Mouse (Mus musculus): ENCODE results near the gene Iqcd. TPM values are rescaled to one million over a fixed set of nuclear protein-coding genes. Genes with fewer than 3 reads are reported as not detected.

Iqcd gene
- polyA plus RNA-seq, 1 experiment from 2014 or later: 1.5 TPM

DNA sequence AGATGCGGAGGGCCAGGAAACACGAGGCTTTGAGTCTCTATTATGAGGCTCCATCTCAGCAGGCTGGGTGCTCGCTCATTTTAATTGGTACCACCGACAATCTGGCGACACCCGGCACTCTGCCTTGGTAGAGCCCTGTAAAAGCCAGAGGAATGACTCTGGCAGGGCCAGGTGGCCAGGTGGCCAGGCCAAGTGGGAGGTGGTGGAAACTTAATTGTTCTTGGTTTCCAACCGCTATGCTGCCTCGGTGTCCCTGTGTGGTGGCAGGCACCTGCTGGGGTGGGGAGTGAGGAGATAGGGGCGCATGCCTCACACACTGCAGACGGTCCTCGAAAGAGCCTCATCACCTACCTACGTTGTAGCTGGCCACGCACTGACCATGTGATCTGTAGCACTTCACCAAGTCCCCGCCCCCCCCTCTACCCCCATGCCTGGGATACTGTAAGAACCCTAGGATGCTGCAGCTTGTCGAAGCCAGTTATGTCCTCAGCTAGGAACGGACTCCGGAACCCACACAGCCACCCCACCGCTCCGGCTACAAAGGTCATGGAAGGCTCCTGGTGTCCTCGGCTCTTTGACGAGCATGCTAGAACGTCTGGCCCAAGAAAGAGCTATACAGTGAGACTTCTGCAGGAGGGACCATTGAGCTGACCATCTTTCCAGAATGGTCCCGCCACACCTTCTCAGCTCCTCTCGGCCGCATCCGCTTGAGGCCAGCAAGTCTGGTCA, 8.8 kb upstream of the Iqcd start:
- H3K27ac ChIP-seq (ENCODE audit: low read length): peak overlapping the region; percentile 92

DNA sequence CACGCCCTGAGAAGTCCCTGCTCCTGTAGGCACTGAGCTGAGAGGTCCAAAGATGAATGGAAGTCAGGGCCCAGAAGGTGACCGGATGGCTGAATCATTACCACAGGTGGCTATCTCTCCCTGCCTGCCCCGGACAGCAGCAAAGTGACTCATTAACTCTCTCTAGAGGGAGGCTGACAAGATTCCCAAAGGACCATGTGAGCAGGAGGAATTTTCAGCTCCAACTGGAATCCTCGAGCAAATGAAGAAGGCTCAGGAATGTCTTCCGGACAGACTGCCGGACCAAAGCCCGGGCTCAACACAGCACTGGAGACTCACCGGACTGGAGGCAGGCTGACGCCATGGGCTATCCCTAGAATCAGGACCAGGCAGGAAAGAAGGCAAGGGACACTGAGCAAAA, 6.8 kb upstream of the Iqcd start:
- WGBS: 69% methylated on average over 9 of the region's 9 CpGs
- Histone ChIP-seq H3K4me2 (replicated peaks; ENCODE audit: low read depth, low read length) (no peak overlapping the region), H3K4me3 (ENCODE audit: low read length) (no peak overlapping the region), H3K36me3 (ENCODE audit: insufficient read depth, low read length) (peaks cover 18% of the 10 kb centered on the region), H3K9me3 (ENCODE audit: low read length) (no peaks in the 10 kb centered on the region), H3K27ac (ENCODE audit: low read length) (peak overlapping the region; percentile 68), H3K9ac (replicated peaks; ENCODE audit: low read length) (no peak overlapping the region), H3K27me3 (ENCODE audit: insufficient read depth, low read length) (no peaks in the 10 kb centered on the region), H3K4me1 (ENCODE audit: insufficient read depth, low read length) (peaks cover 56% of the 10 kb centered on the region)
- no peak for ATAC-seq (ENCODE audit: low FRiP score, low TSS enrichment)

More for the DNA sequence above, 8.8 kb upstream of the Iqcd start:
- H3K4me3 ChIP-seq (ENCODE audit: low read length): peak overlapping the region; percentile 21
- ATAC-seq (ENCODE audit: low FRiP score, low TSS enrichment): no peak
- peaks cover 52% of the 10 kb centered on the region for H3K4me1 ChIP-seq (ENCODE audit: insufficient read depth, low read length)
- 74% methylated on average over 26 of the region's 26 CpGs for WGBS
- H3K9ac ChIP-seq (replicated peaks; ENCODE audit: low read length): peak overlapping the region; percentile 33
- H3K9me3 ChIP-seq (ENCODE audit: low read length): no peaks in the 10 kb centered on the region
- peaks cover 17% of the 10 kb centered on the region for H3K36me3 ChIP-seq (ENCODE audit: insufficient read depth, low read length)
- H3K27me3 ChIP-seq (ENCODE audit: insufficient read depth, low read length): no peaks in the 10 kb centered on the region
- H3K4me2 ChIP-seq (replicated peaks; ENCODE audit: low read depth, low read length): peak overlapping the region; percentile 42

DNA sequence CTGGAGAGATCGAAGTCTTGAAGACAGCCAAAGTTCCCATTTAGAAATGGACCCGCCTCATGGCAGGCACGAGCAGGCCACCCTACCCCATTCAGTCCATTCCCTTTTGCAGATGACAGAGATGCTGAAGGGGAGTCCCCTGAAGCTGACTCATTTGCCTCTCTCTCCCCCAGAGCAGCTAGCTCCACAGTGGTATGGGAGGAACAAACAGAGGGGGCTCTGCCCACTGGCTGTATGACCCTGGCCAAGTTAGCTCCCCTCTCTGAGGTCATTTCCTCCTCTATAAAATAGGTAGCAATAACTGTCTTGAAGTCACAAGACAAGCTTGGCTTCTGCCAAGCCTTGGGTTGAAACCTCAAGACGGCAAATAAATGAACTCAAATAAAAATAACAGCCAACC, 5.3 kb upstream of the Iqcd start:
- Histone ChIP-seq H3K9me3 (ENCODE audit: low read length) (no peaks in the 10 kb centered on the region), H3K27me3 (ENCODE audit: insufficient read depth, low read length) (no peaks in the 10 kb centered on the region), H3K27ac (ENCODE audit: low read length) (no peak overlapping the region), H3K4me3 (ENCODE audit: low read length) (no peak overlapping the region), H3K4me2 (replicated peaks; ENCODE audit: low read depth, low read length) (no peak overlapping the region), H3K9ac (replicated peaks; ENCODE audit: low read length) (no peak overlapping the region), H3K4me1 (ENCODE audit: insufficient read depth, low read length) (peaks cover 54% of the 10 kb centered on the region), H3K36me3 (ENCODE audit: insufficient read depth, low read length) (peaks cover 18% of the 10 kb centered on the region)
- 82% methylated on average over 4 of the region's 4 CpGs for WGBS
- ATAC-seq (ENCODE audit: low FRiP score, low TSS enrichment): no peak

DNA sequence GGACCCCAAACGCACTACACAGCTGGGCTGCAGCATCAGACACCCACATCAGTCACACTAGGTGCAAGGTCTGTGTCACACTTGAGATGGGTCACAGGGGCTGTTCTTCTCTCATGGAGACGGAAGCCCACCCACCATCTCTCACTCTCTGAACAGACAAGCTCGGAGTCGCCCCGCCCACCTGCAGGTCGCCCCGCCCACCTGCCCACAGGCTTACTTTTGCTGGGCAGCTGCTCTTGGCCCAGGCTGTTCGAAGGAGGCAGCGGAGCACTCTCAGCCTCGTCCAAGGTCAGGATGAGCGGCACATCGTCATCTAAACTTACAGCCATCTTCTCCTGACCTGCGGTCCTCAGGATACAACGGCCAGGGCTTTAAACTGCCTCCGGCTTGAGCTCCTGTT, 3.8 kb upstream of the Iqcd start:
- Histone ChIP-seq H3K9ac (replicated peaks; ENCODE audit: low read length) (no peak overlapping the region), H3K36me3 (ENCODE audit: insufficient read depth, low read length) (peaks cover 18% of the 10 kb centered on the region), H3K27ac (ENCODE audit: low read length) (no peak overlapping the region), H3K27me3 (ENCODE audit: insufficient read depth, low read length) (no peaks in the 10 kb centered on the region), H3K4me2 (replicated peaks; ENCODE audit: low read depth, low read length) (no peak overlapping the region), H3K4me3 (ENCODE audit: low read length) (no peak overlapping the region), H3K4me1 (ENCODE audit: insufficient read depth, low read length) (peaks cover 44% of the 10 kb centered on the region), H3K9me3 (ENCODE audit: low read length) (no peaks in the 10 kb centered on the region)
- 44% methylated on average over 15 of the region's 15 CpGs for WGBS
- no peak for ATAC-seq (ENCODE audit: low FRiP score, low TSS enrichment)

DNA sequence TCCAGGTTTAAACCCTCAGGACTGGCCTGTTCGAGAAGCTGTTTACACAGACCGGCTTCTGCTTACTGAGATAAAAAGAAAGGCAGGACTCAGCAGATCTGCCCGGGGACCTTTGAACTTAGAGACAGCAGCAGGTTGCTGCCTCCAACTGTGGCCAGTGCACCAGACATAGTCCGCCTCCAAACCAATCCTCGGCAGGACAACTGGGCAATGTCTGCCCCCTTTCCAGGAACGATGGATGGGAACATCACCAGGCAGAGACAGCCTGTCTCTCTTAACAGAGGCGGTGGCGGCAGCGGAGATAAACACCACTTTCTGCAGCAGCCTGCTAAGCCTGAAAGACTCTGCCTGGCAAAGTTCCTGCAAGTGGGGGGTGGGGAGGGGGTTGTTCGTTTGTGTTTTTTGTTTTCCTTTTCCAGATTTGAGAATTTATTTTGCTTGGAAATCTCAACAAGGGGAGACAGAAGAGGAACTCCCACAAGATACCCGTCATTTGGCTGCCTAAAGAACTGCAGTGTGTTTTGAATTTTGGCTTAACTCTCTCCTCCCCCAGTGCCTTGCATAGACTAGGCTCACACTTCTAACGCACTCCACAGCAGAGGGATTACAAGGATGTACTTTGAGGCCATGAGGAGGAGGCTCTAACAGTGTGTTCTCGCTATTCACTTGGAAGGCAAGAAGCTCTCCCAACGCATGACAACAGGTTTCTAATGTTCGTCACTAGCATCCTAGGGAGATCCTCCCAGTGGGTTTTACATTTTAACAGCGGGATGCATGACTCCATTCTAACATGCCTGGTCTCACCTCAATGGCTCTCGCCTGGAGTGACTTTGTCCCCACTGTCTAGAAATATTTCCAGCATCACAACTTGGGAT, 1.8 kb upstream of the Iqcd start:
- no peak for ATAC-seq (ENCODE audit: low FRiP score, low TSS enrichment)
- Histone ChIP-seq H3K9me3 (ENCODE audit: low read length) (no peaks in the 10 kb centered on the region), H3K36me3 (ENCODE audit: insufficient read depth, low read length) (peaks cover 17% of the 10 kb centered on the region), H3K4me1 (ENCODE audit: insufficient read depth, low read length) (peaks cover 26% of the 10 kb centered on the region), H3K9ac (replicated peaks; ENCODE audit: low read length) (peak overlapping the region; percentile 86), H3K4me3 (ENCODE audit: low read length) (peak overlapping the region; percentile 82), H3K4me2 (replicated peaks; ENCODE audit: low read depth, low read length) (peak overlapping the region; percentile 93), H3K27me3 (ENCODE audit: insufficient read depth, low read length) (no peaks in the 10 kb centered on the region), H3K27ac (ENCODE audit: low read length) (peak overlapping the region; percentile 31)
- 10% methylated on average over 17 of the region's 17 CpGs for WGBS

DNA sequence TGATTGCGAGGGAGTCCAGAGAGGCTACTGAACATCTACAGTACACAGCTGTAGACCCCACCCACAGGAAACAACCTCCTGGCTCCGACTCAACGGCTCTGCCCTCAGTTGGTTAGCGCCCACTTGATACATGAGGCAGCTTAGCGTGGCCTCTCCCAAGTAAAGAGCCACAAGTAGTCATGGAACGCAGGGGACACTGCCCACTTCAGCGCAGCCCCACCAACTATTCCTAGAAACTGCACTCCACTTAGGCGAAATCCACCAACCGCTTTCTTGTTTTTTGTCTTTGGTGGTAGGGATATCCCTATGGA, 1.2 kb upstream of the Iqcd start:
- H3K4me1 ChIP-seq (ENCODE audit: insufficient read depth, low read length): peaks cover 25% of the 10 kb centered on the region
- H3K27me3 ChIP-seq (ENCODE audit: insufficient read depth, low read length): no peaks in the 10 kb centered on the region
- peak overlapping the region; percentile 31 for H3K27ac ChIP-seq (ENCODE audit: low read length)
- ATAC-seq (ENCODE audit: low FRiP score, low TSS enrichment): no peak
- peak overlapping the region; percentile 82 for H3K4me3 ChIP-seq (ENCODE audit: low read length)
- WGBS: 18% methylated on average over 9 of the region's 9 CpGs
- peaks cover 14% of the 10 kb centered on the region; the same call in 1 of the 2 replicates for H3K36me3 ChIP-seq (ENCODE audit: insufficient read depth, low read length)
- peak overlapping the region; percentile 86 for H3K9ac ChIP-seq (replicated peaks; ENCODE audit: low read length)
- H3K4me2 ChIP-seq (replicated peaks; ENCODE audit: low read depth, low read length): peak overlapping the region; percentile 93
- H3K9me3 ChIP-seq (ENCODE audit: low read length): no peaks in the 10 kb centered on the region

DNA sequence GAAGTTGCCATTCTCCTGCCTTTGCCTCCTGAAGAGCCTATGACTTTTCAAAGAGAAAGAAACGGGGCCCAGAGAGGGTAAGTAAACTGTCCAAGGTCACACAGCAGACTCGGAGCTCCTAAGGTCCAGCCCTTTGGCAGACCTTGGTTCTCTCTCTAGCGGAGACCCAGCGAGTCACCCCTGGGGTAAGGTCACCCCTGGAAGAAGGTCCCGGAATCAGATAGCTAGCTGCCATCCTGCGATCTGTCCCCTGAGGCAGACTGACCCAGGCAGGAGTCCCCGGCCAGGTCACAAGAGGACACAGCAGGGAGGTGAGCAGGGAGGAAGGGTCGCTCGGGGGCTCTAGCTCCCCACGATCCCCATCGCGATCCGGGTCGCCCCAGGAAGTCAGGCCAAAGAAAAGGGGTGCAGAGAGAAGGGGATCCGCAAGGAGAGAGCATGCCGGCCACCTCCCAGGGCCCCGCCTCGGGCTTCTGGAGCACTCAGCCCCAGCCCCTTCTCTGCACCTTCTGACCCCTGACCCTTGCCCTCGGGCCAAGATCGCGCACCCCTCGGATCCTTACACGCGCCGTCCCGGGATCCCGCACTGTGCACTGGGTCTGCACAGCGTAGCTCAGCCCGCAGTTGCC, 762 bp upstream of the Iqcd start:
- Histone ChIP-seq H3K4me2 (replicated peaks; ENCODE audit: low read depth, low read length) (peak overlapping the region; percentile 93), H3K4me3 (ENCODE audit: low read length) (peak overlapping the region; percentile 82), H3K9ac (replicated peaks; ENCODE audit: low read length) (peak overlapping the region; percentile 86), H3K9me3 (ENCODE audit: low read length) (no peaks in the 10 kb centered on the region), H3K4me1 (ENCODE audit: insufficient read depth, low read length) (peaks cover 25% of the 10 kb centered on the region), H3K36me3 (ENCODE audit: insufficient read depth, low read length) (peaks cover 11% of the 10 kb centered on the region; the same call in 1 of the 2 replicates), H3K27ac (ENCODE audit: low read length) (peak overlapping the region; percentile 65), H3K27me3 (ENCODE audit: insufficient read depth, low read length) (no peaks in the 10 kb centered on the region)
- no peak; the same call in 1 of the 2 replicates for ATAC-seq (ENCODE audit: low FRiP score, low TSS enrichment)
- under 1% methylated on average over 29 of the region's 29 CpGs for WGBS

DNA sequence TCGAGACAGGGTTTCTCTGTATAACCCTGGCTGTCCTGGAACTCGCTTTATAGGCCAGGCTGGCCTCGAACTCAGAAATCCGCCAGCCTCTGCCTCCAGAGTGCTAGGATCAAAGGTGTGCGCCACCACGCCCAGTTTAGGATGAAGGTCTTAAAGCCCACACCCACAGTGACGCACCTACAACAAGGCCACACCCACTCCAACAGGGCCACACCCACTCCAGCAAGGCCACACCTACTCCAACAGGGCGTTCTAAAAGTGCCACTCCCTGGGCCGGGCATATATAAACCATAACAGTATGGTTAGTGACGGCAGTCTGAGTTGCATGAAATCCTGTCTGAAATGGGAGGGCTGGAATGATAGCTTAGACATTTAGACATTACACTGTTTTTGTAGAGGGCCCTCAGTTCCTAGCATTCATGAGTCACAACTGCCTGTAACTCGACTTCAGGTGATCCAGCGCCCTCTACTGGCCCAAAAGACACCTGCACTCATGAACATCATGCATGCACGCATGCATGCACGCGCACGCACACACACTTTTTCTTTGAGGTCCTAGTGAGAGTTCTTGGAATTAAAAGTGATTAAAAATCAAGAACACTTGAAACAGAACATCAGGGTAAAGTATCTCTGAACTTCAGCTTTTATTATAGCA, 1.7 kb downstream of the Iqcd start:
- H3K27ac ChIP-seq (ENCODE audit: low read length): no peak overlapping the region
- no peak overlapping the region for H3K4me2 ChIP-seq (replicated peaks; ENCODE audit: low read depth, low read length)
- no peak overlapping the region for H3K9ac ChIP-seq (replicated peaks; ENCODE audit: low read length)
- H3K9me3 ChIP-seq (ENCODE audit: low read length): no peaks in the 10 kb centered on the region
- H3K4me1 ChIP-seq (ENCODE audit: insufficient read depth, low read length): peaks cover 25% of the 10 kb centered on the region
- H3K4me3 ChIP-seq (ENCODE audit: low read length): no peak overlapping the region
- no peaks in the 10 kb centered on the region for H3K36me3 ChIP-seq (ENCODE audit: insufficient read depth, low read length)
- 75% methylated on average over 16 of the region's 16 CpGs for WGBS
- H3K27me3 ChIP-seq (ENCODE audit: insufficient read depth, low read length): no peaks in the 10 kb centered on the region
- no peak for ATAC-seq (ENCODE audit: low FRiP score, low TSS enrichment)

DNA sequence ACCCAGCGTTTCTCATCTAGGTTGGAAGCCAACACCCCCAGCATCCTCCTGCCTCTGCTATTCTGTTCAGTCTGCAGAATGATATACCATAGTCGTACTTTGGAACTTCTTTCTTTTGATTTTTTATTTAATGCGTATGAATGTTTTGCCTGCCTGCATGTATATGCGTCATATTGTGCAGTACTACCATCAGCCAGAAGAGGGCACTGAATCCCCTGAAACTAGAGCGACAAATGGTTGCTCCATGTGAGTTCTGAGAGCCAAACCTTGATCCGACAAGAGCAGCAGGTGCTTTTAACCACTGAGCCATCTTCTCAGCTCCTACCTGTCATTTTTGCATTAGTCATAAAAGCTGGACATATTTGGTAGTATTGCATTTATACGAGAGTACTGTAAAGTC, 3.3 kb downstream of the Iqcd start:
- H3K27ac ChIP-seq (ENCODE audit: low read length): no peak overlapping the region
- WGBS: 72% methylated on average over 7 of the region's 7 CpGs
- H3K36me3 ChIP-seq (ENCODE audit: insufficient read depth, low read length): no peaks in the 10 kb centered on the region
- peaks cover 13% of the 10 kb centered on the region for H3K4me1 ChIP-seq (ENCODE audit: insufficient read depth, low read length)
- H3K27me3 ChIP-seq (ENCODE audit: insufficient read depth, low read length): no peaks in the 10 kb centered on the region
- H3K9me3 ChIP-seq (ENCODE audit: low read length): no peaks in the 10 kb centered on the region
- ATAC-seq (ENCODE audit: low FRiP score, low TSS enrichment): no peak
- H3K9ac ChIP-seq (replicated peaks; ENCODE audit: low read length): no peak overlapping the region
- no peak overlapping the region for H3K4me3 ChIP-seq (ENCODE audit: low read length)
- no peak overlapping the region for H3K4me2 ChIP-seq (replicated peaks; ENCODE audit: low read depth, low read length)

Data from kidney, embryonic 16.5 days (tissue).